Mouse (Mus musculus) midbrain, embryonic 13.5 days (tissue): ENCODE measurements around the gene Mecp2. TPM values are rescaled to one million over a fixed set of nuclear protein-coding genes. Genes with fewer than 3 reads are reported as not detected.
A peak's percentile ranks its signal among the peaks of the same experiment; 100 is the strongest.

Experiments used
- ATAC-seq: fragments of 200-750 bp; cut with Nextera tagmentation; 2 replicates; pipeline ENCODE4 v1.8.0; 2017; ENCODE audit warnings: mild to moderate bottlenecking, moderate TSS enrichment, moderate library complexity
- H3K27ac ChIP-seq: fragments of 300-500 bp; sonication (generic); 2 replicates; pipeline ENCODE4 v1.5.1; 2015; ENCODE audit warnings: inconsistent platforms, mild to moderate bottlenecking, moderate library complexity
- H3K27me3 ChIP-seq: fragments of 300-500 bp; sonication (generic); 2 replicates; pipeline ENCODE4 v1.6.1; 2015; ENCODE audit warnings: mild to moderate bottlenecking, inconsistent platforms
- H3K36me3 ChIP-seq: fragments of 300-500 bp; sonication (generic); 2 replicates; pipeline ENCODE4 v1.6.1; 2015; ENCODE audit warnings: mild to moderate bottlenecking, inconsistent platforms
- H3K4me1 ChIP-seq: fragments of 300-500 bp; sonication (generic); replicated peaks from 2 replicates; pipeline ENCODE4 v1.6.1; 2015; ENCODE audit warnings: inconsistent platforms
- H3K4me2 ChIP-seq: fragments of 300-500 bp; sonication (generic); replicated peaks from 2 replicates; pipeline ENCODE4 v1.6.1; 2015; ENCODE audit warnings: moderate library complexity, mild to moderate bottlenecking, inconsistent platforms
- H3K4me3 ChIP-seq: fragments of 300-500 bp; sonication (generic); replicated peaks from 2 replicates; pipeline ENCODE4 v1.5.1; 2015; ENCODE audit warnings: mild to moderate bottlenecking, inconsistent platforms
- H3K9ac ChIP-seq: fragments of 300-500 bp; sonication (generic); replicated peaks from 2 replicates; pipeline ENCODE4 v1.6.1; 2015; ENCODE audit warnings: mild to moderate bottlenecking, inconsistent platforms
- H3K9me3 ChIP-seq: fragments of 300-500 bp; sonication (generic); 2 replicates; pipeline ENCODE4 v1.6.1; 2016; ENCODE audit warnings: mild to moderate bottlenecking, inconsistent platforms
- WGBS: fragments of 180-500 bp; shearing (Covaris S2); methylation state at CpG from one replicate; pipeline ENCODE4 v1.1.7; 2015; 5-methylcytosine and 5-hydroxymethylcytosine counted together
- microRNA counts: library from miRNA; unstranded; fragments of <30 nt; microRNA quantifications from one replicate; lab custom pipeline; 2016
- microRNA-seq: library from miRNA; unstranded; fragments of <30 nt; microRNA quantifications from one replicate; pipeline ENCODE4, GENCODE M21; 2016
- polyA plus RNA-seq: library from polyadenylated mRNA; unstranded; fragments of >200 nt; fragmentation: Nextera tagmentation; extraction: Ambion mirVana; gene quantifications from 2 replicates; pipeline ENCODE4 v1.2.1, GENCODE M21; 2015

Gene Mecp2
- polyA plus RNA-seq, 1 experiment from 2014 or later: 18.9 TPM

DNA sequence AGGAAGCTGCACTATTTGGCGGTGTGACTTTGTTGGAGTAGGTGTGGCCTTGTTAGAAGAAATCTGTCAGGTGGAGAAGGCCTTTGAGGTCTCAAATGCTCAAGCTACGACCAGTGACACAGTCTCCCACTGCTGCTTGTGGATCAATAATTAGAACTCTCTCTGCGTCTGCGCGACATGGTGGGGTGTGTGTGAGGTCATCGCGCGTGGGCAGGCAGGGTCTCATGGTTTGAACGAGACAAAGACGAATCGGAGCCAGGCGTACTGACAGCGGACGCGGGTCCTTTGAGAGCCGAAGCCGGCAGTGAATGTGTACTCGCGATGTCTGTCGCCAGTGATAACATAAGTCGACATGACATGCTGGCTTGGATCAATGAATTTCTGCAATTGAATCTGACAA is 128.8 kb downstream of the Mecp2 start:
- Histone ChIP-seq H3K9me3 (no peaks in the 10 kb centered on the region), H3K27ac (no peak overlapping the region), H3K36me3 (no peaks in the 10 kb centered on the region), H3K27me3 (no peaks in the 10 kb centered on the region), H3K4me2 (no peak overlapping the region), H3K4me1 (0 out of 2 replicates have a peak, but pooled peaks cover 4% of the 10 kb centered on the region), H3K9ac (no peak overlapping the region), H3K4me3 (no peak overlapping the region)
- WGBS: 74% methylated on average over 21 of the region's 21 CpGs
- peak; percentile 37; the same call in 1 of the 2 replicates for ATAC-seq

DNA sequence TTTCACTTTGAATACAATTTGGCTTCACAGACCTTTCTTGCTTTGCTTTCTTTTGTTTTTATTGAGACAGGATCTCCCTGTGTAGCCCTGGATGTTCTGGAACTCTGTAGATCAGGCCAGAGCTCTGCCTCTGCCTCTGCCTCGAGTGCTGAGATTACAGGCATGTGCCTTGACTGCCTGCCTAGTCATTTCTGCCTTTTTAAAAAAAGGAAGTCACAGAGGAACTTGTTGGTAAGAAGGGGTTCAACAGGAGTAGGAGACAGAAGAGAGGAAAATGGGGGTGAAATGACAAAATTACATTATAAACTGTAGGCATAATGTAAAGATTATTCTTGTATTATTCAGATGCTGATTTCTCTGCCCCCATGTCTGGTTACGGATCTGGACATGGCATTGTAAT is 131.5 kb downstream of the Mecp2 start:
- Histone ChIP-seq H3K4me3 (no peak overlapping the region), H3K36me3 (no peaks in the 10 kb centered on the region), H3K9ac (no peak overlapping the region), H3K4me1 (peaks cover 4% of the 10 kb centered on the region; the same call in 1 of the 2 replicates), H3K4me2 (no peak overlapping the region), H3K9me3 (no peaks in the 10 kb centered on the region), H3K27ac (no peak overlapping the region), H3K27me3 (no peaks in the 10 kb centered on the region)
- WGBS: 72% methylated on average over 2 of the region's 2 CpGs
- ATAC-seq: no peak

DNA sequence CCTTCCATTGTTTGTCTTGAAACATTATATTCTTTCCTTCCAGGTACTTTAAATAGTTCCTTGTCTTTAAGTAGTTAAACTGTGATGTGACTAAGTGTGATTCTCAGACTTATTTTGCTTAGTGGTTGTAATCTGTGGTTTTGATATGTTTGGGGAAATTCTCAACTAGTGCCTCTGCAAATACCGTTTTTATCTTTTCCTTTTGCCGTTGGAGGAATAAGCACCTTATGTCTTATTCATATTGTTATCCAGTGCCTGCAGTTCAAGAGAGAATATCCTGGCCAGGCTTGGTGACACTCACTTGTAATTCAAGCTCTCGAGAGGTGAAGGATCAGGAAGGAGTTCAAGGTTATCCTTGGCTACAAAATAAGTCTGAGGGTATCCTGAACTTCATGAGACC is 134.1 kb downstream of the Mecp2 start:
- Histone ChIP-seq H3K4me2 (no peak overlapping the region), H3K27ac (no peak overlapping the region), H3K4me3 (no peak overlapping the region), H3K36me3 (no peaks in the 10 kb centered on the region), H3K4me1 (no peaks in the 10 kb centered on the region; the same call in 1 of the 2 replicates), H3K9ac (no peak overlapping the region), H3K27me3 (no peaks in the 10 kb centered on the region), H3K9me3 (no peaks in the 10 kb centered on the region)
- no peak for ATAC-seq
- WGBS: 89% methylated on average over 3 of the region's 3 CpGs

DNA sequence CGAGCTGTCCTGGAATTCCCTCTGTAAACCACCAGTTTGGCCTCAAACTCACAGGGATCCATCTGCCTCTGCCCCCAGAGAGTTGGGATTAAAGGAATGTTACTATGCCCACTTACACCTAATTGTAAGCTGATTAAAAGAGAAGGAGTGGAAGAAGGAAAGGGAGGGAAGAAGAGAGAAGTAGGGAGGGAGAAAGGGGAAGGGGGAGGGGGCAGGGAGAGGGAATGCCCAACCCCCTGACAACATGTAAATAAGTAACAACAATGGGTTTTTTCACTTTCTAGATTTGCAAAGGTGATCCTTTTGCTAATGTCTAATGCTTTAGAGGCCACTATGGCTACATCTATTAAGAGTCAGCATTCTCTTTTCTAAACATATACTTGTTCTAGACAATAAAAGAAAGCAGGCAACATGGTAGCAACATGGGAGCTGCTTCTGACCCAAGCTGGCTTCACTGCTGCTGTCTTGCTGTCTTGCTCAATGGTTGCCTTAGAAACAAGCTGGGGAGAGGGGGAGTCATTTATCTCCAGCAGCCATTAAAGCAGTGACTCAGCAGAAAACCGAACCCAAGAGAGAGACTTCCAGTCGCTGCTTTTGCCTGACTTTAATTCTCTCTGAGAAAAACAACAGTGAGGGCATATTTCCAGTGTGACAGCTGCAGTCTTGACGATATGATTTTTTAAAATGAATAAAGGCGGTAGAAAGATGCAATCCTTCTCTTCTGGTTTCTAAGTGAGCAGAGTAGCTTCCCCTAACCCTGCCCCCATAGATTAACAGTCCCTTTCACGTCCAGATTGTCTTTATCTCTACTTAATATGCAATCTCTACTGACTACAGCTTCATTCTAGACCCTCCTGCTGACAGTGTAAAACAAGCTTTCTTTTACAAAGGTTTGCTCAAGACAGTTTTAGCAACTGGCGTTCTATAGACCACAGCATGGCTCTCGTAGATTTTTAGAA is 136.0 kb downstream of the Mecp2 start:
- ATAC-seq: peak; percentile 93
- H3K9ac ChIP-seq: no peak overlapping the region
- peak overlapping the region; percentile 35 for H3K4me2 ChIP-seq
- no peaks in the 10 kb centered on the region for H3K27me3 ChIP-seq
- H3K4me3 ChIP-seq: peak overlapping the region; percentile 15; the same call in 1 of the 2 replicates
- H3K27ac ChIP-seq: peak overlapping the region; percentile 78
- H3K4me1 ChIP-seq: no peaks in the 10 kb centered on the region; the same call in 1 of the 2 replicates
- H3K9me3 ChIP-seq: no peaks in the 10 kb centered on the region
- H3K36me3 ChIP-seq: no peaks in the 10 kb centered on the region
- 24% methylated on average over 8 of the region's 8 CpGs for WGBS

DNA sequence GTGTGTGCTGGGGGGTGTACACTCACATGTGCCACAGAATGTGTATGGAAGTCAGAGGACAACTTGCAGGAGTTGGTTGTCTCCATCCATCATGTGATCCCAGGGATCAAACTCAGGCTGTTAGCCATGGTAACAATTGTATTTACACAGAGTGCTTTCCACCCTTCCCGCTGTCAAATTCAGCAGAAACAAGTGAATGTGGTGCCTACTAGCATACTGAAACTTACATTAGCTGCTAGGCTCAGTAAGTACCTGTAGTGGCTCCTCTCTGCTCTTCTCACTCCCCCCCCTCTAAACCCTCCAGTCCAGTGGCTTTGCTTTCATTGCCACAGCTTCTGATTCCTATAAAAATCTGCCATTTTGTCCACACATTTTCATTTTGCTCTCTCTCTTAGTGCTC is 157.4 kb downstream of the Mecp2 start:
- H3K4me3 ChIP-seq: no peak overlapping the region
- H3K9ac ChIP-seq: no peak overlapping the region
- no peak overlapping the region for H3K27ac ChIP-seq
- H3K36me3 ChIP-seq: no peaks in the 10 kb centered on the region
- H3K9me3 ChIP-seq: no peaks in the 10 kb centered on the region
- no peaks in the 10 kb centered on the region for H3K27me3 ChIP-seq
- H3K4me2 ChIP-seq: no peak overlapping the region
- WGBS: 75% methylated on average over 1 of the region's 1 CpGs
- H3K4me1 ChIP-seq: no peaks in the 10 kb centered on the region
- no peak for ATAC-seq

MicroRNAs encoded within 50 kb of the gene (microRNA counts, 519-probe panel; counts per million panel counts)
- microRNA mmu-miR-718 (lab: Ali Mortazavi, UCI): 110 counts per million, percentile 56 among the panel's probes with 10 or more counts

Small RNA genes lying within 50 kb of the gene (microRNA-seq; reads per million reads assigned to microRNA genes)
- gene Mir5132 (0.62 reads per million), gene Mir718 (not detected)

Other genes with a start within 250 kb of the Mecp2 start
- 0.24 and 0.27 TPM in 2 replicates for gene Avpr2, start 243.3 kb downstream of the Mecp2 start, polyA plus RNA-seq
- 73.8 and 80.8 TPM in 2 replicates for gene L1cam, start 239.3 kb downstream of the Mecp2 start, polyA plus RNA-seq
- gene Arhgap4, start 213.5 kb downstream of the Mecp2 start, polyA plus RNA-seq: 2.8 and 2.9 TPM in 2 replicates
- 107 and 108 TPM in 2 replicates for gene Naa10, start 213.4 kb downstream of the Mecp2 start, polyA plus RNA-seq
- gene Renbp, start 204.5 kb downstream of the Mecp2 start, polyA plus RNA-seq: 10.5 and 12.3 TPM in 2 replicates
- gene Hcfc1, start 169.0 kb downstream of the Mecp2 start, polyA plus RNA-seq: 61.9 and 63.0 TPM in 2 replicates
- 37.4 and 44.3 TPM in 2 replicates for gene Irak1, start 111.4 kb downstream of the Mecp2 start, polyA plus RNA-seq
- gene Opn1mw, start 7.9 kb downstream of the Mecp2 start, polyA plus RNA-seq: not detected in 2 replicates
- not detected in 2 replicates for gene Tex28, start 32.5 kb upstream of the Mecp2 start, polyA plus RNA-seq
- gene Tktl1, start 41.9 kb upstream of the Mecp2 start, polyA plus RNA-seq: 0.08 and 0.13 TPM in 2 replicates
- 102 and 109 TPM in 2 replicates for gene Flna, start 114.5 kb upstream of the Mecp2 start, polyA plus RNA-seq
- gene Emd, start 119.3 kb upstream of the Mecp2 start, polyA plus RNA-seq: 19.2 and 20.4 TPM in 2 replicates
- 542 and 551 TPM in 2 replicates for gene Rpl10, start 135.4 kb upstream of the Mecp2 start, polyA plus RNA-seq
- gene Taz, start 146.5 kb upstream of the Mecp2 start, polyA plus RNA-seq: 95.3 and 97.2 TPM in 2 replicates
- gene Dnase1l1, start 147.0 kb upstream of the Mecp2 start, polyA plus RNA-seq: 2.8 and 3.0 TPM in 2 replicates
- 193 and 197 TPM in 2 replicates for gene Atp6ap1, start 161.7 kb upstream of the Mecp2 start, polyA plus RNA-seq
- 1,006 and 1,051 TPM in 2 replicates for gene Gdi1, start 169.6 kb upstream of the Mecp2 start, polyA plus RNA-seq
- 59.5 and 62.5 TPM in 2 replicates for gene Fam50a, start 177.7 kb upstream of the Mecp2 start, polyA plus RNA-seq
- gene Plxna3, start 193.7 kb upstream of the Mecp2 start, polyA plus RNA-seq: 58.2 and 62.0 TPM in 2 replicates
- 82.8 and 85.4 TPM in 2 replicates for gene Lage3, start 218.3 kb upstream of the Mecp2 start, polyA plus RNA-seq
- gene Ubl4a, start 237.9 kb upstream of the Mecp2 start, polyA plus RNA-seq: 66.7 and 68.8 TPM in 2 replicates
- gene Slc10a3, start 238.0 kb upstream of the Mecp2 start, polyA plus RNA-seq: 7.0 and 8.5 TPM in 2 replicates